Mouse (Mus musculus) gonadal fat pad, adult 2 months (tissue): ENCODE data around the gene Frmd5. TPM values are rescaled to one million over a fixed set of nuclear protein-coding genes. Genes with fewer than 3 reads are reported as not detected.
"Not testable (repeated sequence)": the region's sequence is repeated elsewhere in the genome, so short reads cannot be mapped to it uniquely, and the experiment has no call there.

Experiments used
- DNase-seq: peaks from one replicate; pipeline ENCODE4 v3.0.0-alpha.2; 2012; ENCODE audit warnings: low read depth
- polyA plus RNA-seq: library from polyadenylated mRNA; depleted of rRNA; stranded (reverse); fragments of >200 nt; gene quantifications from 2 replicates; pipeline ENCODE4 v1.2.3, GENCODE M21; 2012; rRNA removed

Gene Frmd5
- polyA plus RNA-seq, 1 experiment, result 2.6 TPM

GRCm38 (mm10) chr2:121505942-121506882, 300.7 kb downstream of the Frmd5 start, which contains the start of the genes Mfap1a and Wdr76:
Gene Mfap1a (minus strand): TSS chr2:121506665.
Gene Wdr76 (plus strand): TSS chr2:121506723.
- not testable (repeated sequence) for DNase-seq

GRCm38 (mm10) chr2:121501550-121501949, 305.3 kb downstream of the Frmd5 start:
- not testable (repeated sequence) for DNase-seq

Other genes with a start within 250 kb of the Frmd5 start
- 4.2 and 10.5 TPM in 2 replicates for gene Casc4, start 59.9 kb upstream of the Frmd5 start, polyA plus RNA-seq
- 6.5 and 7.5 TPM in 2 replicates for gene Ctdspl2, start 148.9 kb upstream of the Frmd5 start, polyA plus RNA-seq
- gene Mageb3, start 149.0 kb upstream of the Frmd5 start, polyA plus RNA-seq, result not detected in 2 replicates
- gene Eif3j1, start 221.5 kb upstream of the Frmd5 start, polyA plus RNA-seq, result 4.0 and 6.4 TPM in 2 replicates